Mouse (Mus musculus) C2C12 (cell line): ENCODE data around the gene Nsfl1c. TPM values are rescaled to one million over a fixed set of nuclear protein-coding genes. Genes with fewer than 3 reads are reported as not detected.

ENCODE experiments used
- H3K27me3 ChIP-seq: one replicate; pipeline ENCODE4 v1.6.1; 2011; ENCODE audit not compliant: control insufficient read depth, insufficient read depth, insufficient read length
- H3K36me3 ChIP-seq: one replicate; pipeline ENCODE4 v1.6.1; 2011; ENCODE audit not compliant: control insufficient read depth, insufficient read depth
- H3K4me3 ChIP-seq: one replicate; pipeline ENCODE4 v1.5.1; 2011; ENCODE audit warnings: mild to moderate bottlenecking, control low read depth; ENCODE audit not compliant: poor library complexity, insufficient read depth, severe bottlenecking
- H3K79me2 ChIP-seq: one replicate; pipeline ENCODE4 v1.6.1; 2011; ENCODE audit not compliant: control insufficient read depth, insufficient read depth
- H3K79me3 ChIP-seq: one replicate; pipeline ENCODE4 v1.6.1; 2011; ENCODE audit warnings: low read depth, control low read depth
- H3ac ChIP-seq: one replicate; pipeline ENCODE3; 2011; ENCODE audit warnings: low read depth; ENCODE audit not compliant: control insufficient read depth, insufficient read length
- CEBPB ChIP-seq: IDR thresholded peaks from one replicate; pipeline ENCODE4 v1.6.1; 2011; ENCODE audit warnings: low read depth, mild to moderate bottlenecking, control low read depth, moderate library complexity
- CTCF ChIP-seq: IDR thresholded peaks from one replicate; pipeline ENCODE4 v1.5.1; 2011; ENCODE audit not compliant: control insufficient read depth, insufficient read depth, insufficient read length
- FOSL1 ChIP-seq: IDR thresholded peaks from one replicate; pipeline ENCODE4 v1.8.0; 2011; ENCODE audit warnings: mild to moderate bottlenecking, low read length; ENCODE audit not compliant: poor library complexity, insufficient read depth, severe bottlenecking
- MAX ChIP-seq: IDR thresholded peaks from one replicate; pipeline ENCODE4 v1.6.1; 2011; ENCODE audit warnings: mild to moderate bottlenecking, control low read depth
- MYOD1 ChIP-seq: IDR thresholded peaks from one replicate; pipeline ENCODE4 v1.6.1; 2011; ENCODE audit warnings: low read depth; ENCODE audit not compliant: control insufficient read depth, insufficient read length
- MYOG ChIP-seq: IDR thresholded peaks from one replicate; pipeline ENCODE4 v1.6.1; 2011; ENCODE audit not compliant: control insufficient read depth, insufficient read length; ENCODE audit errors: extremely low read depth
- USF1 ChIP-seq: IDR thresholded peaks from one replicate; pipeline ENCODE4 v1.6.1; 2011; ENCODE audit warnings: low read depth, mild to moderate bottlenecking, control low read depth, moderate library complexity
- polyA plus RNA-seq: library from polyadenylated mRNA; unstranded; fragments of >200 nt; fragmentation: generic; extraction: Trizol; gene quantifications from one replicate; pipeline ENCODE4 v1.2.1, GENCODE M21; 2012; ENCODE audit warnings: missing spikeins

The Nsfl1c gene
- polyA plus RNA-seq, 1 experiment: 141 TPM

DNA sequence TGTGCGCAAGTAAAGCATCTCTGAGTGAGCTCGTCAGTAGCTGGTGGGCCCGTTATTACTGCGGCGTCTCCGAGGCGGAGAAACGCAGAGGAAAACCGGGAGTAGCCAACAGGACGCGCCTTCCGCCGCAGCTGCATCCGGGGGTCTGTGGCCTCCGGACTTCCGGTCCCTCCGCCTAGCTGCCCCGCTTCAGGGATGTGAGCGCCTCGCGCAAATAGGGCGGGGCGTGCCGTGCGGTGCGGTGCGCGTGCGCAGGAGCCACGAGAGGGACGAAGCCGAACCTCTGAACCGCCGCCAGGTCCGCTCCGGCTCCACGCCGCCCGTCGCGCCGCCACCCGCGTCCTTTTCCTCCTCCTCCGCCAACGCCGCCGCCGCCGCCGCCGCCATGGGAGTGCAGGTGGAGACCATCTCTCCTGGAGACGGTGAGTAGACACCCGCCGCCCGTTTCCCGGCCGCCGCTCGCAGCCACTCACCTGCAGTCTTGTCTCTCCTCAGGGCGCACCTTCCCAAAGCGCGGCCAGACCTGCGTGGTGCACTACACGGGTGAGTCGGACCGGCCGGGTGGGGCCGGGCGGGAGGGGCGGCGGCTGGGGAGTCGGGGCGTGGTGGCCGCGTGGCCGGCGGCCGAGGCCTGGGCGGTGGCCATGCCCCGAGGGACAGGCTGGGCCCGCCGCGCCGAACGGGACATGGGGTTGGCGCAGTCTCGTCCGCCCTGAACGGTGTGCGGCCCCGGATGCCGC is 48.5 kb downstream of the Nsfl1c start, which contains the start of gene Fkbp1a:
TSS of gene Fkbp1a (plus strand) at position 161 of the 740 bp plus-strand sequence.
- Histone ChIP-seq H3K79me3 (peaks cover 47% of the 10 kb centered on the region), H3K79me2 (peaks cover 50% of the 10 kb centered on the region), H3K36me3 (peaks cover 39% of the 10 kb centered on the region), H3K27me3 (no peaks in the 10 kb centered on the region), H3K4me3 (peak within 1 kb of the TSS; percentile 81), H3ac (peak within 1 kb of the TSS; percentile 94)
- TF ChIP-seq CEBPB (no peak), CTCF (no peak), MYOD1 (peak; percentile 23), FOSL1 (no peak), MAX (peak; percentile 79)

- Histone ChIP-seq H3K27me3 (no peaks in the 10 kb centered on the region), H3K79me2 (peaks cover 57% of the 10 kb centered on the region), H3K36me3 (peaks cover 47% of the 10 kb centered on the region), H3K4me3 (peak overlapping the region; percentile 81), H3ac (peak overlapping the region; percentile 94), H3K79me3 (peaks cover 55% of the 10 kb centered on the region)
- TF ChIP-seq MAX (no peak), CEBPB (no peak), MYOG (no peak), MYOD1 (no peak), USF1 (no peak), CTCF (no peak), FOSL1 (no peak)
These were observed 49.3 kb downstream of the Nsfl1c start for GRCm38 (mm10) chr2:151543063-151543895.

DNA sequence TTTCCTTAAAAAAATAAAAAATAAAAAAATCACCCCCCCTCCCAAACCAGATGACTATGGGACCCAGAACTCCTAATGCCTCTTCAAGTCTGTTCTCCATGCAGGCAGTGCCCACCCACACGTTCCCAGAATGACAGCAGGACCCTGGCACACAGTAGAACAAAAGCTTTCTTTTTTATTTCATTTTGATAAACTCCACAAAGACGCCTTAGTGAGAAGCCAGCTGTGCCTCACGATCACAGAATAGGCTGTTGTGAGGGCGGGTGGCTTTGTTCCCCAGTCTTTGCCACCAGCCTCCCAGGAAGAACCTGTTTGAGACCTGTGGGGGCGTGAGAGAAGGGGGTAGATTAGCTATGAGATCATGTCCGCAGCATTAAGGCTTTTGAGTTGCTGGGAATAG is 50.7 kb downstream of the Nsfl1c start:
- TF ChIP-seq CEBPB: no peak
- no peak for TF ChIP-seq CTCF
- peaks cover 68% of the 10 kb centered on the region for H3K79me3 ChIP-seq
- no peak overlapping the region for H3K4me3 ChIP-seq
- H3ac ChIP-seq: no peak overlapping the region
- peaks cover 61% of the 10 kb centered on the region for H3K36me3 ChIP-seq
- H3K27me3 ChIP-seq: no peaks in the 10 kb centered on the region
- peaks cover 71% of the 10 kb centered on the region for H3K79me2 ChIP-seq

DNA sequence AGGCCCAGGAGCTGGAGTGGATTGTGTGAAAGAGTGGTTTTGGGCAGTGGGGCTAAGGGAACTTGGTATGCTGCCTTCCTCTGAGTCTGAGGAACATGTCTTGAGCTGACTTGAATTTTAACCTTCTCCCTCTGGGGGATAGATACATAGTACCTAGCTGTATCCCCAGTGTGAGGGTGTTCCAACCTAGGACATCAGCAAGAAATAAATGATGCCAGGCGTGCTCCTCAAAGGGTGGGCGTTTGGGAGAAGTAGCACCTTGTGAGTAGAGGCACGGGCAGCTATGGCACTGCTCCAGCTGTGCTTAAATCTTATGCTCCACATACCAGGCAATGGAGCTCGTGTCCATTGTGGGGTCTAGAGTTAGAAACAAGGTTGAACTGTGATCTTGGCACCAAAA is 52.6 kb downstream of the Nsfl1c start:
- H3ac ChIP-seq: no peak overlapping the region
- no peaks in the 10 kb centered on the region for H3K27me3 ChIP-seq
- peaks cover 90% of the 10 kb centered on the region for H3K79me2 ChIP-seq
- no peak for TF ChIP-seq CTCF
- TF ChIP-seq USF1: no peak
- TF ChIP-seq MAX: no peak
- no peak for TF ChIP-seq MYOD1
- TF ChIP-seq FOSL1: no peak
- no peak for TF ChIP-seq MYOG
- TF ChIP-seq CEBPB: no peak
- H3K79me3 ChIP-seq: peaks cover 87% of the 10 kb centered on the region
- peaks cover 80% of the 10 kb centered on the region for H3K36me3 ChIP-seq
- H3K4me3 ChIP-seq: no peak overlapping the region

DNA sequence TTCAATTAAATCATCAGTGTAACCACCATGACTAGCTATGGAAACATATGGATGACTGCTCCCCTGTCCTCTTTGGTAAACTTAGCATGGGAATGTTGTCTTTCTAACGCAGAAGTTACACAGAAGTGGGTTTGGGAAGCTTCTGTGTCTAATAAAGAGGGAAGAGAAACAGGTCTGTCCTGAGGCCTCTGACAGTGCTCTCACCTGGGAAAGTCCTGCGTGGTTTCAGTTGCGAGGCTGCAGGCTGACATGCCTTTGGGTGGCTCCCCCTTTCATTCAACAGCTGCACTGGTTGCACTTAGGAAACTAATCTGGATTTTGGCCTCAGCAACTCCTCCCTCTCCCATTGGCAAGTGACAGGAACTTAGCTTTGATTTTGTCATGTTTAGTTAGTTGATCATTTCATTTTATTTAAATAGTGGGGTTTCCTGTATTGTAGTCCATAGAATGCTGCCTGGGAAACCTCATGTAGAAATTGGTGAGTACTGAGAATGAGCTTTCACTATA is 55.7 kb downstream of the Nsfl1c start:
- no peak overlapping the region for H3K4me3 ChIP-seq
- peaks cover 100% of the 10 kb centered on the region for H3K36me3 ChIP-seq
- no peak overlapping the region for H3ac ChIP-seq
- no peaks in the 10 kb centered on the region for H3K27me3 ChIP-seq
- peaks cover 100% of the 10 kb centered on the region for H3K79me2 ChIP-seq
- TF ChIP-seq MYOG (no peak), MYOD1 (no peak), FOSL1 (no peak), CEBPB (no peak), CTCF (no peak), USF1 (no peak), MAX (no peak)
- H3K79me3 ChIP-seq: peaks cover 95% of the 10 kb centered on the region

Other genes with a start within 250 kb of the Nsfl1c start
- not detected for gene 4921509C19Rik, start 18.0 kb upstream of the Nsfl1c start, polyA plus RNA-seq
- 595 TPM for gene Fkbp1a, start 48.3 kb downstream of the Nsfl1c start, polyA plus RNA-seq
- gene Sdcbp2, start 78.4 kb downstream of the Nsfl1c start, polyA plus RNA-seq: 0.30 TPM
- not detected for gene Snph, start 138.4 kb downstream of the Nsfl1c start, polyA plus RNA-seq
- gene Rad21l, start 174.4 kb downstream of the Nsfl1c start, polyA plus RNA-seq: not detected
- gene Tmem74b, start 207.8 kb downstream of the Nsfl1c start, polyA plus RNA-seq: 0.02 TPM